Mouse (Mus musculus) intestine, embryonic 16.5 days (tissue): ENCODE results near the gene Gm13279. TPM values are rescaled to one million over a fixed set of nuclear protein-coding genes. Genes with fewer than 3 reads are reported as not detected.
"Not testable (repeated sequence)": the region's sequence is repeated elsewhere in the genome, so short reads cannot be mapped to it uniquely, and the experiment has no call there.

Experiments used
- ATAC-seq: fragments of 200-750 bp; cut with Nextera tagmentation; 2 replicates; pipeline ENCODE4 v1.8.0; 2017; ENCODE audit warnings: moderate TSS enrichment, moderate library complexity
- H3K27ac ChIP-seq: fragments of 300-500 bp; sonication (generic); 2 replicates; pipeline ENCODE4 v1.5.1; 2014; ENCODE audit warnings: mild to moderate bottlenecking, low read length
- H3K27me3 ChIP-seq: fragments of 300-500 bp; sonication (generic); replicated peaks from 2 replicates; pipeline ENCODE4 v1.6.1; 2014; ENCODE audit warnings: low read length, control low read depth, mixed read lengths; ENCODE audit not compliant: control insufficient read depth, insufficient read depth
- H3K36me3 ChIP-seq: fragments of 300-500 bp; sonication (generic); 2 replicates; pipeline ENCODE4 v1.6.1; 2014; ENCODE audit warnings: low read length, control low read depth; ENCODE audit not compliant: control insufficient read depth, insufficient read depth
- H3K4me1 ChIP-seq: fragments of 300-500 bp; sonication (generic); 2 replicates; pipeline ENCODE4 v1.6.1; 2014; ENCODE audit warnings: low read length, control low read depth, mixed read lengths; ENCODE audit not compliant: control insufficient read depth, insufficient read depth
- H3K4me2 ChIP-seq: fragments of 300-500 bp; sonication (generic); 2 replicates; pipeline ENCODE4 v1.6.1; 2014; ENCODE audit warnings: low read depth, low read length, control low read depth
- H3K4me3 ChIP-seq: fragments of 300-500 bp; sonication (generic); 2 replicates; pipeline ENCODE4 v1.5.1; 2014; ENCODE audit warnings: mild to moderate bottlenecking, low read length
- H3K9ac ChIP-seq: fragments of 300-500 bp; sonication (generic); 2 replicates; pipeline ENCODE4 v1.6.1; 2014; ENCODE audit warnings: low read depth, low read length
- H3K9me3 ChIP-seq: fragments of 300-500 bp; sonication (generic); 2 replicates; pipeline ENCODE4 v1.6.1; 2016; ENCODE audit warnings: low read length, control low read depth; ENCODE audit not compliant: control insufficient read depth
- WGBS: fragments of 180-500 bp; shearing (Covaris S2); extraction: QIAGEN DNeasy Blood & Tissue Kit; methylation state at CpG from one replicate; pipeline ENCODE4 v1.1.7; 2014; 5-methylcytosine and 5-hydroxymethylcytosine counted together
- polyA plus RNA-seq: library from polyadenylated mRNA; unstranded; fragments of >200 nt; fragmentation: Nextera tagmentation; extraction: Ambion mirVana; gene quantifications from 2 replicates; pipeline ENCODE4 v1.2.1, GENCODE M21; 2015

Gene Gm13279
- polyA plus RNA-seq: not detected in 2 replicates

DNA sequence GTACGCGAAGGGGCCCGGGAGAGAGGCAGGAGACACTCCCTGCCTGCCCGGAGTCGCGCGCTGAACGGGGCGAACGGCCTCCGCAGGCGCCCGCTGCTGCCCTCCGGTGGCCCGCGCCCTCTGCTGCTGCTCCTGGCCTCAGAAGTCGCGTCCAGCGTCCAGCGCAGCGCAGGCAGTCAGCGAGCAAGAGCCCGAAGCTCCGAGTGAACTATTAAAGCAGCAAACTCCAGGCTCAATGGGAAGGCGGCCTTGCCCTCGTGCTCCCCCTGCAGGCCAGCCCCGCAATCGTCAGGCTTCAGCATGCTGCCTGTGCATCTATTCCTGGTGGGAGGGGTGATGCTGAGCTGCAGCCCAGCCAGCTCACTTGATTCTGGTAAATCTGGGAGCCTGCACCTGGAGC, at the start of gene Gm13279:
Gm13279 (plus strand) TSS at position 301 of the 400 bp plus-strand sequence.
- H3K4me3 ChIP-seq, H3K9ac ChIP-seq, H3K36me3 ChIP-seq, H3K27ac ChIP-seq, H3K4me1 ChIP-seq, H3K27me3 ChIP-seq, H3K4me2 ChIP-seq, ATAC-seq, H3K9me3 ChIP-seq: not testable (repeated sequence)
- WGBS: no CpG with 5 or more reads among the region's 28 CpGs

DNA sequence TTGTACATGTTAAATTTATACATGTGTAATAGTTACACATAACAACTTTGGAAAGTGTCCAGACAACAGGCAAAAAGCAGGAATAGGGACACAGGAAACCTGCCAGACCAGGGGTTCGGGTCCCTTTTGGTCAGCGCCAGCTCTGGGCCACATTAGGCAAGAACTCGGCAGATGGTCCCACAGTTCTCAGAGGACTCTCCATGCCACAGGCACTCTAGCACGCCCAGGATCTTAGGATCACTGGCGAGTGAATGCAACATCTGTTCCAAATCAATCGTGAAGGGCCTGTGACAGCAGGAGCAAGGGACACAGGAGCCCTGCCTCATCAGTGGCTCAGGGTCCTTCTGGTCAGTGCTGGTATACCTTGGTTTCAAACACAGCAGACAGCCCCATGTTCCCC, 47.3 kb upstream of the Gm13279 start:
- Histone ChIP-seq H3K4me1 (no peaks in the 10 kb centered on the region), H3K4me2 (no peak overlapping the region), H3K4me3 (no peak overlapping the region), H3K36me3 (no peaks in the 10 kb centered on the region), H3K9ac (no peak overlapping the region), H3K9me3 (no peaks in the 10 kb centered on the region), H3K27ac (no peak overlapping the region), H3K27me3 (no peaks in the 10 kb centered on the region)
- 59% methylated on average over 6 of the region's 6 CpGs for WGBS
- no peak for ATAC-seq

DNA sequence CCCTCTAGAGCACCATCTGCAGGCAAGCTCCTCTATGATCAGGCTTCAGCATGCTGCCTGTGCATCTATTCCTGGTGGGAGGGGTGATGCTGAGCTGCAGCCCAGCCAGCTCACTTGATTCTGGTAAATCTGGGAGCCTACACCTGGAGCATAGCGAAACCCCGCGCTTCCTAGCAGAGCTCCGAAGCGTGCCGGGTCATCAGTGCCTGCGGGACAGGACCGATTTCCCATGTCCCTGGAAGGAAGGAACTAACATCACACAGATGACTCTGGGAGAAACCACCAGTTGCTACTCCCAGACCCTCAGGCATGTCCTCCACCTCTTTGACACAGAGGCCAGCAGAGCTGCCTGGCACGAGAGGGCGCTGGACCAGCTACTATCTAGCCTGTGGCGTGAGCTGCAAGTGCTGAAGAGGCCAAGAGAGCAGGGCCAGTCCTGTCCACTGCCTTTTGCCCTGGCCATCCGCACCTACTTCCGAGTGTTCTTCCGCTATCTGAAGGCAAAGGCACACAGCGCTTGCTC, 42.3 kb upstream of the Gm13279 start, which contains the start of gene Gm13271:
Gm13271 (plus strand) TSS at position 51 of the 523 bp plus-strand sequence.
- WGBS: 74% methylated on average over 14 of the region's 15 CpGs
- H3K27ac ChIP-seq, H3K4me3 ChIP-seq, H3K4me2 ChIP-seq, H3K9ac ChIP-seq, ATAC-seq, H3K4me1 ChIP-seq, H3K36me3 ChIP-seq, H3K27me3 ChIP-seq, H3K9me3 ChIP-seq: not testable (repeated sequence)

GRCm38 (mm10) chr4:88756581-88757513, 40.4 kb upstream of the Gm13279 start:
- H3K9me3 ChIP-seq: not testable (repeated sequence)

DNA sequence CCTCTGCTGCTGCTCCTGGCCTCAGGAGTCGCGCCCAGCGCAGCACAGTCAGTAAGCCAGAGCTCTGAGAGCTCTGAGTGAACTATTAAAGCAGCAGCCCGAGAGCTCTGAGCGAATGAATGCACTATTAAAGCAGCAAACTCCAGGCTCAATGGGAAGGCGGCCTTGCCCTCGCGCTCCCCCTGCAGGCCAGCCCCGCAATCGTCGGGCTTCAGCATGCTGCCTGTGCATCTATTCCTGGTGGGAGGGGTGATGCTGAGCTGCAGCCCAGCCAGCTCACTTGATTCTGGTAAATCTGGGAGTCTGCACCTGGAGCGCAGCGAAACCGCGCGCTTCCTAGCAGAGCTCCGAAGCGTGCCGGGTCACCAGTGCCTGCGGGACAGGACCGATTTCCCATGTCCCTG, 39.6 kb upstream of the Gm13279 start:
- H3K36me3 ChIP-seq, H3K4me1 ChIP-seq, H3K9me3 ChIP-seq, H3K27me3 ChIP-seq: not testable (repeated sequence)
- Histone ChIP-seq H3K4me2 (peak overlapping the region; percentile 59), H3K9ac (peak overlapping the region; percentile 72), H3K27ac (peak overlapping the region; percentile 94), H3K4me3 (peak overlapping the region; percentile 49)
- ATAC-seq: peak; percentile 100
- under 1% methylated on average over 19 of the region's 21 CpGs for WGBS

More at GRCm38 (mm10) chr4:88756581-88757513, 40.4 kb upstream of the Gm13279 start:
- H3K9ac ChIP-seq: peak overlapping the region; percentile 72
- peak overlapping the region; percentile 94 for H3K27ac ChIP-seq
- not testable (repeated sequence) for H3K36me3 ChIP-seq, H3K4me1 ChIP-seq, H3K27me3 ChIP-seq
- 10% methylated on average over 28 of the region's 31 CpGs for WGBS
- ATAC-seq: peak; percentile 33; the same call in 1 of the 2 replicates
- peak overlapping the region; percentile 49 for H3K4me3 ChIP-seq
- H3K4me2 ChIP-seq: peak overlapping the region; percentile 59

- not testable (repeated sequence) for H3K9me3 ChIP-seq, H3K36me3 ChIP-seq, H3K4me1 ChIP-seq, H3K4me3 ChIP-seq, H3K4me2 ChIP-seq, H3K27me3 ChIP-seq, H3K9ac ChIP-seq, H3K27ac ChIP-seq, ATAC-seq
- WGBS: 79% methylated on average over 9 of the region's 9 CpGs
These were observed 38.4 kb upstream of the Gm13279 start for GRCm38 (mm10) chr4:88758751-88759150.

GRCm38 (mm10) chr4:88759610-88760268, 37.5 kb upstream of the Gm13279 start, which contains the start of gene Gm13283:
Gm13283 (plus strand) TSS chr4:88760119.
- not testable (repeated sequence) for H3K36me3 ChIP-seq, H3K27me3 ChIP-seq, H3K4me1 ChIP-seq, ATAC-seq, H3K9me3 ChIP-seq
- Histone ChIP-seq H3K4me2 (peak within 1 kb of the TSS; percentile 39), H3K27ac (peak within 1 kb of the TSS; percentile 51), H3K4me3 (peak within 1 kb of the TSS; percentile 37), H3K9ac (peak within 1 kb of the TSS; percentile 24; the same call in 1 of the 2 replicates)
- WGBS: 25% methylated on average over 10 of the region's 14 CpGs

GRCm38 (mm10) chr4:88760431-88760830, 36.8 kb upstream of the Gm13279 start:
- H3K4me1 ChIP-seq, H3K9me3 ChIP-seq, H3K27me3 ChIP-seq, H3K36me3 ChIP-seq, ATAC-seq: not testable (repeated sequence)
- H3K4me3 ChIP-seq: peak overlapping the region; percentile 37
- H3K4me2 ChIP-seq: peak overlapping the region; percentile 39
- H3K9ac ChIP-seq: peak overlapping the region; percentile 24; the same call in 1 of the 2 replicates
- whole genome bisulfite sequencing: 0% methylated on average over 21 of the region's 28 CpGs
- peak overlapping the region; percentile 51 for H3K27ac ChIP-seq

DNA sequence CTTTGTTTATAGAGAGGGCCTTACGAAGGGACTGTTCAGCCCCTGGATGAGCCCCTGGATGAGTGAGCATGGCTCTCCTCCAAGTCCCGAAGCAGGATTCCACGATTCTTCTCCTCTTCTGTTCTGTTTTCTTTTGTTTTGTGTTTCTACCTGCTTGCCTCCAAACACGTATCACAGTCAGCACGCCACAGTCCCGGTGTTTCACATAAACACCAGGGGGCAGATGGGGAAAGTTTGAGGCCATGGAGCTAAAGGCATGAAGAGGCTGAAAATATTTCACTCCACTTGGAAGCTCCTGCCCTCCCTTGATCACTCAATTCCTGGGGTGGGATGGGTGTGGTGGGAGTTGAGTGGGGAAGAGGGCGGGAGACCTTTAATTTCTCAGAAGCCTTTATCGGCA, 35.4 kb upstream of the Gm13279 start:
- H3K4me1 ChIP-seq, H3K4me2 ChIP-seq, H3K9ac ChIP-seq, ATAC-seq, H3K27ac ChIP-seq, H3K9me3 ChIP-seq, H3K4me3 ChIP-seq, H3K27me3 ChIP-seq, H3K36me3 ChIP-seq: not testable (repeated sequence)
- WGBS: 57% methylated on average over 6 of the region's 8 CpGs
